Mouse (Mus musculus) cerebellum, postnatal 10 days (tissue): ENCODE measurements at regions not wholly inside any gene's neighbourhood (a gene's known extent, or its start where the extent isn't known, plus 50 kb on each side); places are given as distances from the start of the nearest gene placed in this dataset.

Experiments
- DNase-seq, 2 experiments: peaks; one replicate each; pipeline ENCODE4 v3.0.0; 2021; ENCODE audit warnings: mixed read lengths in 2 of 2

GRCm38 (mm10) chr11:92743191-92743590 lies 354.6 kb upstream of the Car10 start:
- peak; percentile 18 to 47 for DNase-seq

- DNase-seq = no peak
Measured at GRCm38 (mm10) chr11:92758383-92758964, 339.4 kb upstream of the Car10 start.

DNA sequence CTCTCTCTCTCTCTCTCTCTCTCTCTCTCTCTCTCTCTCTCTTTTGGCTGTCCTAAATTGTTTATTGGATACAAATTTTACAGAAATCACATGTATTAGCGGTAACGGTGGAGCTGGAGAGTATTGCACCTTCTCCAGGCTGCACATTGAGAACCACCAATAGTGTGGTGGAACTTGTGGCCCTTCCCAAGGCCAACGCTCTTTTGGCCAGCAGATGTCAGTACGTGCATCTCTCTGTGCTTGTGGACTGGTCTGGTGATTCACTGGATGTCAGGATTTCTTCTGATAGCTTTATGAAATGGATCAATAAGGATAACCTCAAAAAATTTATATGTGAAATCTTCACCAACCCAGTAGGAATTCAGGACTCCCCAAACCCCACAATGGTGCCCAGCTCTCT lies 327.9 kb upstream of the Car10 start:
- DNase-seq = peak; percentile 6 to 18

GRCm38 (mm10) chr11:92772916-92773569 lies 324.8 kb upstream of the Car10 start:
- peak; percentile 6 to 11 for DNase-seq

GRCm38 (mm10) chr11:92773570-92773929 lies 324.3 kb upstream of the Car10 start:
- no peak for DNase-seq

- DNase-seq = peak; percentile 59 to 61
Measured at GRCm38 (mm10) chr11:92774780-92775179, 323.0 kb upstream of the Car10 start.

DNA sequence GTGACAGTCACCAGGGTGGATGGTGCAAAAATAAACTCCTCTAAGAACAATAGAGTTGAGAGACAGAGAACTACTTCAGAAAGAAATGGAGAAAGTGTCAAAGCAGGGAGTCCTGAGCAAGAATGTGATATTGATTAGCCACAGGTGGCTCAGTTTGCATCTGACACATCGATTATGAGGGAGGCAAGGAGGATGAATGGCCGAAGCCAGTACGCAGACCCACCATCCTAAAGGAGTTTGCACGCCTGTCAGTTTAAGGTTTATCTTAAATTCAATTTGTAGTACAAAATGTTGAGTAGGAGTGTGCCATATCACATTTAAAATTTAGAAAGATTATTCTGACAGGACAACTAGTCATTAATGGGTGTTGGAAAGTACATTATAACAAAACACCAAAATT lies 298.6 kb upstream of the Car10 start:
- no peak for DNase-seq
